Mouse (Mus musculus) liver, embryonic 14.5 days (tissue): ENCODE results near the gene Rpsa. TPM values are rescaled to one million over a fixed set of nuclear protein-coding genes. Genes with fewer than 3 reads are reported as not detected.

Experiments used
- ATAC-seq: fragments of 200-750 bp; cut with Nextera tagmentation; 2 replicates; pipeline ENCODE4 v1.8.0; 2017; ENCODE audit warnings: moderate number of reproducible peaks, mild to moderate bottlenecking, moderate library complexity; ENCODE audit not compliant: insufficient read depth
- DNase-seq, 3 experiments: peaks; one replicate each; pipeline ENCODE4 v3.0.0-alpha.2; 2012 to 2013; ENCODE audit warnings: low read depth in 3 of 3, low spot score in 3 of 3
- H3K27ac ChIP-seq: fragments of 300-500 bp; sonication (generic); 2 replicates; pipeline ENCODE4 v1.5.1; 2014; ENCODE audit warnings: moderate library complexity, mild to moderate bottlenecking, control low read depth, inconsistent platforms
- H3K27me3 ChIP-seq: fragments of 300-500 bp; sonication (generic); 2 replicates; pipeline ENCODE4 v1.6.1; 2014; ENCODE audit warnings: mild to moderate bottlenecking, low read length, moderate library complexity; ENCODE audit not compliant: control insufficient read depth, insufficient read depth
- H3K36me3 ChIP-seq: fragments of 300-500 bp; sonication (generic); replicated peaks from 2 replicates; pipeline ENCODE4 v1.6.1; 2014; ENCODE audit warnings: low read depth; ENCODE audit not compliant: control insufficient read depth, insufficient read depth
- H3K4me1 ChIP-seq, 2 experiments: fragments of 200-500 bp in 1 of 2; fragments of 300-500 bp in 1 of 2; sonication (generic) in 1 of 2; replicated peaks; 2 replicates each; pipeline ENCODE4 v1.6.1; 2012 to 2014; ENCODE audit warnings: antibody characterized with exemption in 1 of 2, inconsistent platforms in 1 of 2, low read length in 1 of 2; ENCODE audit not compliant: control insufficient read depth in 2 of 2, insufficient read depth in 2 of 2
- H3K4me2 ChIP-seq: fragments of 300-500 bp; sonication (generic); 2 replicates; pipeline ENCODE4 v1.6.1; 2014; ENCODE audit warnings: low read depth, mild to moderate bottlenecking, control low read depth, moderate library complexity
- H3K4me3 ChIP-seq, 2 experiments: fragments of 200-500 bp in 1 of 2; fragments of 300-500 bp in 1 of 2; sonication (generic) in 1 of 2; 2 replicates each; pipeline ENCODE4 v1.5.1; 2012 to 2014; ENCODE audit warnings: low read depth in 2 of 2, low read length in 2 of 2, mild to moderate bottlenecking in 2 of 2, control low read depth in 1 of 2, inconsistent platforms in 1 of 2, moderate library complexity in 1 of 2; ENCODE audit not compliant: insufficient read depth in 1 of 2
- H3K9ac ChIP-seq: fragments of 300-500 bp; sonication (generic); replicated peaks from 2 replicates; pipeline ENCODE4 v1.6.1; 2014; ENCODE audit warnings: mild to moderate bottlenecking, control low read depth, moderate library complexity
- H3K9me3 ChIP-seq: fragments of 300-500 bp; sonication (generic); 2 replicates; pipeline ENCODE4 v1.6.1; 2016; ENCODE audit warnings: low read length, mixed read lengths; ENCODE audit not compliant: control insufficient read depth
- CTCF ChIP-seq: IDR thresholded peaks from 2 replicates; pipeline ENCODE4 v1.5.1; 2016; ENCODE audit warnings: antibody characterized with exemption, low read depth, control low read depth
- EP300 ChIP-seq: IDR thresholded peaks from 2 replicates; pipeline ENCODE4 v1.6.1; 2016; ENCODE audit warnings: antibody characterized with exemption, low read depth
- WGBS: fragments of 180-500 bp; shearing (Covaris S2); extraction: QIAGEN DNeasy Blood & Tissue Kit; methylation state at CpG from one replicate; pipeline ENCODE4 v1.1.7; 2014; ENCODE audit not compliant: insufficient replicate concordance; 5-methylcytosine and 5-hydroxymethylcytosine counted together
- polyA plus RNA-seq, 2 experiments: library from polyadenylated mRNA; depleted of rRNA in 1 of 2; stranded (reverse) in 1 of 2; unstranded in 1 of 2; fragments of >200 nt; fragmentation: Nextera tagmentation in 1 of 2; extraction: Ambion mirVana in 1 of 2; gene quantifications; 2 replicates each; pipeline versions ENCODE4 v1.2.1 to v1.2.3; 2012 to 2014

Rpsa gene
- polyA plus RNA-seq, 2 experiments = 1,446 to 1,498 TPM

GRCm38 (mm10) chr9:120131784-120132288, 4.3 kb downstream of the Rpsa start:
- Histone ChIP-seq H3K9ac (no peak overlapping the region), H3K9me3 (no peaks in the 10 kb centered on the region), H3K4me3 (no peak overlapping the region), H3K4me2 (no peak overlapping the region), H3K27me3 (no peaks in the 10 kb centered on the region), H3K27ac (no peak overlapping the region), H3K4me1 (peaks cover 11 to 12% of the 10 kb centered on the region in 2 experiments), H3K36me3 (peaks cover 45% of the 10 kb centered on the region)
- 80% methylated on average over 3 of the region's 3 CpGs for WGBS
- no peak for DNase-seq
- TF ChIP-seq CTCF = no peak
- TF ChIP-seq EP300 = no peak
- no peak for ATAC-seq

GRCm38 (mm10) chr9:120132980-120133754, 5.7 kb downstream of the Rpsa start:
- H3K9me3 ChIP-seq = no peaks in the 10 kb centered on the region
- TF ChIP-seq EP300 (no peak), CTCF (no peak)

GRCm38 (mm10) chr9:120133755-120134475, 6.4 kb downstream of the Rpsa start:
- Histone ChIP-seq H3K27ac (no peak overlapping the region; the same call in 1 of the 2 replicates), H3K9ac (no peak overlapping the region)
- 43% methylated on average over 6 of the region's 6 CpGs for WGBS

More at GRCm38 (mm10) chr9:120132980-120133754, 5.7 kb downstream of the Rpsa start:
- H3K36me3 ChIP-seq = peaks cover 45% of the 10 kb centered on the region
- H3K4me3 ChIP-seq = no peak overlapping the region
- no peak overlapping the region for H3K4me2 ChIP-seq
- ATAC-seq = peak; percentile 40; the same call in 1 of the 2 replicates
- 25% methylated on average over 8 of the region's 8 CpGs for WGBS
- no peak for DNase-seq
- H3K27me3 ChIP-seq = no peaks in the 10 kb centered on the region
- H3K9ac ChIP-seq = no peak overlapping the region
- peaks cover 8 to 10% of the 10 kb centered on the region in 2 experiments for H3K4me1 ChIP-seq
- H3K27ac ChIP-seq = peak overlapping the region; percentile 44

GRCm38 (mm10) chr9:120134529-120135160, 7.2 kb downstream of the Rpsa start:
- Histone ChIP-seq H3K9ac (no peak overlapping the region), H3K36me3 (peaks cover 32% of the 10 kb centered on the region), H3K27me3 (no peaks in the 10 kb centered on the region), H3K27ac (no peak overlapping the region), H3K4me1 (peaks cover 0 to 3% of the 10 kb centered on the region in 2 experiments; a peak in 1 of 4 replicates), H3K9me3 (no peaks in the 10 kb centered on the region), H3K4me3 (no peak overlapping the region), H3K4me2 (no peak overlapping the region)
- 80% methylated on average over 13 of the region's 13 CpGs for WGBS
- ATAC-seq = no peak
- TF ChIP-seq CTCF (no peak), EP300 (no peak)
- no peak for DNase-seq

More at GRCm38 (mm10) chr9:120133755-120134475, 6.4 kb downstream of the Rpsa start:
- Histone ChIP-seq H3K4me2 (no peak overlapping the region), H3K9me3 (no peaks in the 10 kb centered on the region), H3K36me3 (peaks cover 39% of the 10 kb centered on the region), H3K4me1 (peaks cover 4 to 8% of the 10 kb centered on the region in 2 experiments), H3K4me3 (no peak overlapping the region), H3K27me3 (no peaks in the 10 kb centered on the region)
- no peak for TF ChIP-seq EP300
- no peak for TF ChIP-seq CTCF
- DNase-seq (no peak), ATAC-seq (no peak)
